Mouse (Mus musculus) neural tube, embryonic 12.5 days (tissue): ENCODE measurements around the gene Hnrnpk. TPM values are rescaled to one million over a fixed set of nuclear protein-coding genes. Genes with fewer than 3 reads are reported as not detected.
"Not testable (repeated sequence)": the region's sequence is repeated elsewhere in the genome, so short reads cannot be mapped to it uniquely, and the experiment has no call there.

Source experiments
- ATAC-seq: fragments of 200-750 bp; cut with Nextera tagmentation; 2 replicates; pipeline ENCODE4 v1.8.0; 2017; ENCODE audit warnings: low read depth, mild to moderate bottlenecking, moderate TSS enrichment, moderate library complexity; ENCODE audit not compliant: low FRiP score
- H3K27ac ChIP-seq: fragments of 300-500 bp; sonication (generic); 2 replicates; pipeline ENCODE4 v1.5.1; 2016
- H3K27me3 ChIP-seq: fragments of 300-500 bp; sonication (generic); replicated peaks from 2 replicates; pipeline ENCODE4 v1.6.1; 2016; ENCODE audit warnings: mild to moderate bottlenecking
- H3K36me3 ChIP-seq: fragments of 300-500 bp; sonication (generic); 2 replicates; pipeline ENCODE4 v1.6.1; 2016; ENCODE audit warnings: mild to moderate bottlenecking
- H3K4me1 ChIP-seq: fragments of 300-500 bp; sonication (generic); 2 replicates; pipeline ENCODE4 v1.6.1; 2016
- H3K4me2 ChIP-seq: fragments of 300-500 bp; sonication (generic); replicated peaks from 2 replicates; pipeline ENCODE4 v1.6.1; 2016; ENCODE audit warnings: mild to moderate bottlenecking
- H3K4me3 ChIP-seq: fragments of 300-500 bp; sonication (generic); 2 replicates; pipeline ENCODE4 v1.5.1; 2016
- H3K9ac ChIP-seq: fragments of 300-500 bp; sonication (generic); 2 replicates; pipeline ENCODE4 v1.6.1; 2016; ENCODE audit warnings: mild to moderate bottlenecking
- H3K9me3 ChIP-seq: fragments of 300-500 bp; sonication (generic); 2 replicates; pipeline ENCODE4 v1.6.1; 2016; ENCODE audit warnings: mild to moderate bottlenecking
- WGBS: fragments of 180-500 bp; shearing (Covaris S2); methylation state at CpG from one replicate; pipeline ENCODE4 v1.1.7; 2016; 5-methylcytosine and 5-hydroxymethylcytosine counted together
- polyA plus RNA-seq: library from polyadenylated mRNA; unstranded; fragments of >200 nt; fragmentation: Nextera tagmentation; extraction: Ambion mirVana; gene quantifications from 2 replicates; pipeline ENCODE4 v1.2.1, GENCODE M21; 2016

Hnrnpk gene
- polyA plus RNA-seq, 1 experiment from 2014 or later, result 1,935 TPM

DNA sequence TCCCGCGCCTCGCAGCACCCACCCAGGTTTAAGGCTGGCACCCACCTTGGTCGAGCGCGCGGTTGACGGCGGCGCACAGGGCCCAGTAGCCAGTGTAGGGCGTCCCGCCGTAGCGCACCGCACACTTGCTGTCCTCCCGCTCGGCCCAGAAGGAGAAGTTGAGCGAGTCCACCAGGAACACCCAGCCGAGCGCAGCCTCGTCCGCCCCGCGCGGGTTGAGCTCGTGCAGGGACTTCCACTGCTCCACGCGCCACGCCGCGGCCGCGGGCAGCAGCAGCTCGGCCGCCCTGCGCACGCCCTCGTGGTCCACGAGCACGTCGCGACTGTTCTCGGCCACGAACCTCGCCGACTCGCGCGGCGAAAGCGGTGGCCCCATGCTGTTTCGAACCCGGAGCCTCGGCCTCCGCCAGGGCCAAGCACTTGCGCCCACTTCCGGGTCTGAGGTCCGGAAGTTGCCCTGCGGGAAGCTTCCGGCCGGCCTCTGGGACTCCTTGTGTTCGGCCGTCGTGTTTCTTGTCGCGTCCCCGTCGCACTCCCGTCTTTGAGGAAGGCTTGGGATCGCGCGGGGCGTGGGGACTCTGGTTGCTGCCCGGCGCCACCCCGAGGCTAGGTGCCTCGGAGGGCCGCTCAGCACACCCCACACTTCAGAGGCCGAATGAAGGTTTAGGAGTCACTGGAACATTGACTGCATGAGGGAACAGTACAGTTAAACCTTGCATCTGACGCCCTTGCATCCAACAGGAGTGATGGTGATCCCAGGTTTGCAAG, 18.2 kb downstream of the Hnrnpk start, which contains the start of gene 2210016F16Rik:
Gene 2210016F16Rik (minus strand): TSS at position 447 of the 768 bp plus-strand sequence.
- peaks cover 5% of the 10 kb centered on the region for H3K4me1 ChIP-seq
- 4% methylated on average over 80 of the region's 80 CpGs for WGBS
- H3K36me3 ChIP-seq, result peaks cover 33% of the 10 kb centered on the region
- peak; percentile 75 for ATAC-seq
- peaks cover 24% of the 10 kb centered on the region for H3K9me3 ChIP-seq
- H3K4me2 ChIP-seq, result peak within 1 kb of the TSS; percentile 93
- H3K4me3 ChIP-seq, result peak within 1 kb of the TSS; percentile 70
- H3K9ac ChIP-seq, result peak within 1 kb of the TSS; percentile 75
- H3K27me3 ChIP-seq, result no peaks in the 10 kb centered on the region
- no peak within 1 kb of the TSS for H3K27ac ChIP-seq

- H3K4me3 ChIP-seq, result peak overlapping the region; percentile 70
- peaks cover 5% of the 10 kb centered on the region for H3K4me1 ChIP-seq
- no peaks in the 10 kb centered on the region for H3K27me3 ChIP-seq
- peaks cover 25% of the 10 kb centered on the region for H3K9me3 ChIP-seq
- WGBS, result 64% methylated on average over 10 of the region's 11 CpGs
- ATAC-seq, result 0 out of 2 replicates have a peak, but pooled peaks have one; percentile 35
- H3K27ac ChIP-seq, result no peak overlapping the region
- H3K36me3 ChIP-seq, result peaks cover 33% of the 10 kb centered on the region
- H3K4me2 ChIP-seq, result peak overlapping the region; percentile 93
- H3K9ac ChIP-seq, result peak overlapping the region; percentile 75
Measured at GRCm38 (mm10) chr13:58384371-58384770, 18.8 kb downstream of the Hnrnpk start.

DNA sequence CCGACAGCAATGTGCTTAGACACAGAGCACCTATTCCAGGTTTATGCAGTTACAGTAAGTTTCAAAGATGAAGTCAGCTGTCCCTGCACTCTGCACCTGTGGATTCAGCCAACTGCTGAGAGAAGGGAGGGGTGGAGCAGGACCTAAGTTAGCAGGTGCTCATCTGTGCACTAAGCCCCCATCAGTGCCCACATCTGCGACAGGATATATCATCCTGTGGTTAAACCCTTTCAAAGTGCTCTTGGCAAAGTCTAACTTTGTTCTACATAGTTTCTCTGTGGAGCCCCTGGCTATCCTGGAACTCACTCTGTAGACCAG, 30.0 kb downstream of the Hnrnpk start:
- Histone ChIP-seq H3K9me3 (peaks cover 9% of the 10 kb centered on the region; the same call in 1 of the 2 replicates), H3K4me1 (no peaks in the 10 kb centered on the region), H3K27ac (no peak overlapping the region), H3K27me3 (no peaks in the 10 kb centered on the region), H3K36me3 (no peaks in the 10 kb centered on the region), H3K4me3 (no peak overlapping the region), H3K4me2 (no peak overlapping the region), H3K9ac (no peak overlapping the region)
- 90% methylated on average over 2 of the region's 2 CpGs for WGBS
- ATAC-seq, result no peak

DNA sequence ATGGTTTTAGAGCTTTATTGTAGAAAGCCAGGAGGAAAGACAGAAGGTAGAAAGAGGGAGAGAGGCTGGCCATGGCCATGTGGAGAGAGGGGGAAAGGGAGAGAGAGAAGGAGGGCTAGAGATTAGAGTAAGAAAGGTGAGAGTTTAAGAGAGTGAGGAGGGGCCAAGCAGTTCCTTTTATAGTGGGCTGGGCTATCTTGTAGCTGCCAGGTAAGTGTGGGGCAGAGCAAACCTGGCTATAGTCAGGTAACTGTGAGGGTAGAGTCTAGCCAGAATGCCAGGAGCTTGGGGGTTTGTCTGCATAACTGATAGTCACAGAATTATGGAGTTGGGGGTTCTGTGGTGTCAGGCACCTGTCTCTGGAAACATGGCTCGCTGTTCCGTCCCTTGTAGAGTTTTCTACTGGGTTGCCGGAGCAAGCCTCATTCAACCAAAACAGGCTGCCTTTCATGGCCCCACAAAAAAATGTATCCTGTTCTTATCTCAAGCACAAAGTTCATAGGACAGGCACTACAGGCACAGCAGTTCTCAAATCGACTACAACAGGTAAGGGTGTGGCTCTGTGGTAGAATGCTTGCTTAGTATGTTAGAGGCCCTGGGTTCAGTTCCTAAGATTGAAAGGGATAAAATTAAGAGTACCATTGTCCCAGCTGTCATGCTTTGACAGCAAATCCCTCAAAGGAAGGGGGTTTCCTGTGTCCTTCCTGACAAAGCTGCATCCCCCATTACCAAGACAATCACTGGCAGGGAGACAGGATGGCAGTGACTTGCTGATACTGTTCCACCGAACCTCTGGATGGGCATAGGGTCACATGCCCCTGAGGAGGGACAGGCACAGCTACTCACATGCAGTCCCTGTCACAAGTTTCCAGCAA, 30.6 kb downstream of the Hnrnpk start:
- H3K4me2 ChIP-seq, result no peak overlapping the region
- WGBS, result 94% methylated on average over 5 of the region's 5 CpGs
- H3K27me3 ChIP-seq, result no peaks in the 10 kb centered on the region
- ATAC-seq, result no peak
- H3K4me3 ChIP-seq, result no peak overlapping the region
- peaks cover 9% of the 10 kb centered on the region; the same call in 1 of the 2 replicates for H3K9me3 ChIP-seq
- no peaks in the 10 kb centered on the region for H3K36me3 ChIP-seq
- H3K9ac ChIP-seq, result no peak overlapping the region
- no peak overlapping the region for H3K27ac ChIP-seq
- no peaks in the 10 kb centered on the region for H3K4me1 ChIP-seq

GRCm38 (mm10) chr13:58368835-58369234, 34.3 kb downstream of the Hnrnpk start:
- H3K4me2 ChIP-seq, result no peak overlapping the region
- H3K9ac ChIP-seq, result no peak overlapping the region
- ATAC-seq, result no peak
- H3K27me3 ChIP-seq, result no peaks in the 10 kb centered on the region
- H3K36me3 ChIP-seq, result no peaks in the 10 kb centered on the region
- H3K4me1 ChIP-seq, result no peaks in the 10 kb centered on the region
- no peaks in the 10 kb centered on the region for H3K9me3 ChIP-seq
- 74% methylated on average over 4 of the region's 4 CpGs for WGBS
- no peak overlapping the region for H3K27ac ChIP-seq
- H3K4me3 ChIP-seq, result no peak overlapping the region

GRCm38 (mm10) chr13:58367641-58368040, 35.5 kb downstream of the Hnrnpk start:
- Histone ChIP-seq H3K27ac (no peak overlapping the region), H3K9me3 (no peaks in the 10 kb centered on the region), H3K4me1 (no peaks in the 10 kb centered on the region), H3K36me3 (no peaks in the 10 kb centered on the region), H3K27me3 (no peaks in the 10 kb centered on the region), H3K4me2 (no peak overlapping the region), H3K9ac (no peak overlapping the region), H3K4me3 (no peak overlapping the region)
- no peak for ATAC-seq
- 83% methylated on average over 1 of the region's 1 CpGs for WGBS

- Histone ChIP-seq H3K4me3 (no peak overlapping the region), H3K4me2 (no peak overlapping the region), H3K36me3 (no peaks in the 10 kb centered on the region), H3K9ac (no peak overlapping the region), H3K27ac (no peak overlapping the region), H3K9me3 (no peaks in the 10 kb centered on the region), H3K27me3 (no peaks in the 10 kb centered on the region), H3K4me1 (no peaks in the 10 kb centered on the region)
- ATAC-seq, result no peak
- WGBS, result 91% methylated on average over 3 of the region's 3 CpGs
Measured at GRCm38 (mm10) chr13:58366373-58366772, 36.8 kb downstream of the Hnrnpk start.

DNA sequence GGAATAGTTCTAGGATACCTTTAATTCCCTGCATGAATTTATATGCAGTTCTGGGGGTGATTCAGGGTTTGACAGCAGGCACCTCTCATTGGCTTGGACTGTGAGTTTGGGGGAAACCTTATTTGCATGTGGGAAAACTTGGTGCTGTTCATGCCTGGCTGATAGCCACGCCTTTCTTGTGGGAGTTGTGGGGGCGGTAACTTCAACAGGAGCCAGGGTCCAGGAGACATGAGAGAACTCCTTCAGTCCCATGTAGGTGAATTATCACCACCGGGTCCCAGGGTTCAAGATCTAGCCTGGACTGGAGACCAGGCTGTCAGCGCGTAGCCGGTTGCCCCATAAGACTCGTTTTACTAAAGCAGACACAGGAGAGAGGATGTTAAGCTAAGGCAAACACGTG, 38.0 kb downstream of the Hnrnpk start:
- not testable (repeated sequence) for H3K9me3 ChIP-seq, H3K4me3 ChIP-seq, H3K27me3 ChIP-seq, H3K4me1 ChIP-seq, H3K36me3 ChIP-seq, ATAC-seq, H3K9ac ChIP-seq, H3K27ac ChIP-seq, H3K4me2 ChIP-seq
- WGBS, result 84% methylated on average over 8 of the region's 8 CpGs

- Histone ChIP-seq H3K4me3 (no peak overlapping the region), H3K27me3 (no peaks in the 10 kb centered on the region), H3K4me1 (no peaks in the 10 kb centered on the region), H3K36me3 (no peaks in the 10 kb centered on the region), H3K9me3 (no peaks in the 10 kb centered on the region), H3K27ac (no peak overlapping the region), H3K4me2 (no peak overlapping the region), H3K9ac (no peak overlapping the region)
- 84% methylated on average over 8 of the region's 8 CpGs for WGBS
- no peak for ATAC-seq
Measured at GRCm38 (mm10) chr13:58364353-58365175, 38.6 kb downstream of the Hnrnpk start.

- H3K27me3 ChIP-seq, result no peaks in the 10 kb centered on the region
- no peak overlapping the region for H3K27ac ChIP-seq
- H3K4me2 ChIP-seq, result peak overlapping the region; percentile 98
- ATAC-seq, result peak; percentile 75
- H3K4me3 ChIP-seq, result peak overlapping the region; percentile 73
- no peak overlapping the region for H3K9ac ChIP-seq
- no peaks in the 10 kb centered on the region for H3K36me3 ChIP-seq
- WGBS, result 2% methylated on average over 7 of the region's 7 CpGs
- H3K4me1 ChIP-seq, result 0 out of 2 replicates have a peak, but pooled peaks cover 5% of the 10 kb centered on the region
- no peaks in the 10 kb centered on the region for H3K9me3 ChIP-seq
Measured at GRCm38 (mm10) chr13:58359304-58359653, 43.9 kb downstream of the Hnrnpk start.

- 1% methylated on average over 82 of the region's 85 CpGs for WGBS
- H3K27me3 ChIP-seq, result no peaks in the 10 kb centered on the region
- H3K4me1 ChIP-seq, result 0 out of 2 replicates have a peak, but pooled peaks cover 5% of the 10 kb centered on the region
- no peaks in the 10 kb centered on the region for H3K9me3 ChIP-seq
- peak within 1 kb of the TSS; percentile 60 for H3K9ac ChIP-seq
- peak within 1 kb of the TSS; percentile 98 for H3K4me2 ChIP-seq
- peak within 1 kb of the TSS; percentile 73 for H3K4me3 ChIP-seq
- H3K27ac ChIP-seq, result no peak within 1 kb of the TSS
- peak; percentile 96 for ATAC-seq
- no peaks in the 10 kb centered on the region for H3K36me3 ChIP-seq
Measured at GRCm38 (mm10) chr13:58358629-58359303, 44.4 kb downstream of the Hnrnpk start, which contains the start of gene Kif27. Kif27 (minus strand) TSS chr13:58359122.
